Comparison of ENCODE assay signal across 25 mouse cellular contexts in genomic region chrX:102075158-102075557, GRCm38 (mm10). TPM values are rescaled to one million over a fixed set of nuclear protein-coding genes. Genes with fewer than 3 reads are reported as not detected.
DNase-seq lines count a peak whose midpoint lies in the region; ATAC-seq and TF ChIP-seq lines count a peak whose summit lies in the region.
"Had no signal": no experiment of that assay in that cellular context is flagged by ENCODE, and none has a peak within 500 bp of the region (broad histone marks: within the 10 kb centered on the region; RNA-seq: fewer than 3 reads in every experiment).

No protein-coding gene starts in this region.

- peaks cover 22% of the 10 kb centered on the region for H3K36me3 ChIP-seq in hindbrain, embryonic 10.5 days
- H3K36me3 ChIP-seq in hindbrain, embryonic 12.5 days, result no peaks in the 10 kb centered on the region
- H3K36me3 ChIP-seq: intestine, embryonic 15.5 days; neural tube, embryonic 12.5 days had no signal

- no peak for DNase-seq in hindbrain, embryonic 10.5 days (ENCODE audit: low spot score)
- peak; percentile 38 to 44 for DNase-seq in kidney, adult 8-10 months
- DNase-seq in kidney, postnatal 10 days, result peak; percentile 28
- DNase-seq in gastrocnemius, adult 18-20 months (ENCODE audit: low spot score), result no peak
- DNase-seq in lung, postnatal 14 days, result no peak
- DNase-seq: adrenal gland, postnatal 14 days; cerebellum, adult 2 months; cerebellum, postnatal 14 days; gastrocnemius, postnatal 10 days; heart, postnatal 14 days; layer of hippocampus, adult 9-11 months; lung, postnatal 4 days; right cerebral cortex, adult 18-20 months; spleen, adult 18-20 months; thymus, postnatal 14 days had no signal

- no peaks in the 10 kb centered on the region for H3K9me3 ChIP-seq in hindbrain, embryonic 10.5 days
- no peaks in the 10 kb centered on the region for H3K9me3 ChIP-seq in hindbrain, embryonic 12.5 days (replicated peaks)
- H3K9me3 ChIP-seq: intestine, embryonic 15.5 days; limb, embryonic 12.5 days; neural tube, embryonic 12.5 days had no signal

- no peak for ATAC-seq in hindbrain, embryonic 12.5 days (ENCODE audit: low FRiP score)
- ATAC-seq in megakaryocyte progenitor cell, adult 5-6 weeks (replicated peaks; ENCODE audit: poor library complexity), result no peak
- ATAC-seq: forebrain, embryonic 16.5 days; hindbrain, postnatal 0 days; intestine, embryonic 15.5 days; midbrain, embryonic 16.5 days had no signal

- H3K4me3 ChIP-seq in hindbrain, embryonic 10.5 days, result no peak overlapping the region
- no peak overlapping the region for H3K4me3 ChIP-seq in hindbrain, embryonic 12.5 days
- no peak overlapping the region for H3K4me3 ChIP-seq in bone marrow, adult 2 months (replicated peaks; ENCODE audit: control insufficient read depth, low read depth, low read length)
- H3K4me3 ChIP-seq: intestine, embryonic 15.5 days; limb, embryonic 12.5 days; myocyte; neural tube, embryonic 12.5 days had no signal

- 83% methylated on average over 4 of the region's 4 CpGs for WGBS in hindbrain, embryonic 10.5 days
- WGBS in hindbrain, embryonic 12.5 days, result 76% methylated on average over 4 of the region's 4 CpGs
- WGBS in bone marrow, adult 2 months, result 28% methylated on average over 4 of the region's 4 CpGs

- no peak for TF ChIP-seq POLR2A in bone marrow, adult 2 months (IDR thresholded peaks at IDR 0.05; ENCODE audit: borderline replicate concordance, control insufficient read depth, low read depth, low read length)

- TF ChIP-seq CTCF in bone marrow, adult 2 months (IDR thresholded peaks at IDR 0.05; ENCODE audit: control insufficient read depth, insufficient read depth, low read length), result no peak

- H3K27ac ChIP-seq in hindbrain, embryonic 10.5 days, result peak overlapping the region; percentile 70; the same call in 1 of the 2 replicates
- no peak overlapping the region for H3K27ac ChIP-seq in hindbrain, embryonic 12.5 days
- peak overlapping the region; percentile 83 for H3K27ac ChIP-seq in bone marrow, adult 2 months (ENCODE audit: control insufficient read depth, insufficient read depth, low read depth, low read length, poor library complexity)
- H3K27ac ChIP-seq: hindbrain, postnatal 0 days; intestine, embryonic 15.5 days; neural tube, embryonic 12.5 days had no signal

- H3K27me3 ChIP-seq in hindbrain, embryonic 10.5 days (ENCODE audit: insufficient read depth, poor library complexity, severe bottlenecking), result peaks cover 75% of the 10 kb centered on the region
- H3K27me3 ChIP-seq in hindbrain, embryonic 12.5 days, result peaks cover 12% of the 10 kb centered on the region
- H3K27me3 ChIP-seq: intestine, embryonic 15.5 days; neural tube, embryonic 12.5 days had no signal

- no peak overlapping the region for H3K4me2 ChIP-seq in hindbrain, embryonic 12.5 days (replicated peaks)
- H3K4me2 ChIP-seq: intestine, embryonic 15.5 days; limb, embryonic 12.5 days; neural tube, embryonic 12.5 days had no signal

- H3K9ac ChIP-seq in hindbrain, embryonic 12.5 days, result no peak overlapping the region
- H3K9ac ChIP-seq: intestine, embryonic 15.5 days; limb, embryonic 12.5 days; neural tube, embryonic 12.5 days had no signal

- peaks cover 35% of the 10 kb centered on the region for H3K4me1 ChIP-seq in hindbrain, embryonic 10.5 days (replicated peaks)
- H3K4me1 ChIP-seq in hindbrain, embryonic 12.5 days, result peaks cover 11% of the 10 kb centered on the region; the same call in 1 of the 2 replicates
- H3K4me1 ChIP-seq in bone marrow, adult 2 months (ENCODE audit: control insufficient read depth, insufficient read depth, low read length), result peaks cover 2% of the 10 kb centered on the region
- H3K4me1 ChIP-seq: intestine, embryonic 15.5 days had no signal

RNA-seq across cellular contexts. Expression of gene Rtl5, which starts 4.1 kb away (rescaled TPM):
- 2.8 and 3.6 TPM in 2 replicates for polyA plus RNA-seq in hindbrain, embryonic 10.5 days (2016; fragmentation: Nextera tagmentation; extraction: Ambion mirVana)
- polyA plus RNA-seq in hindbrain, embryonic 12.5 days (2016; fragmentation: Nextera tagmentation; extraction: Ambion mirVana), result 4.8 and 5.2 TPM in 2 replicates
- 2.3 and 4.2 TPM in 2 replicates for polyA plus RNA-seq in bone marrow, adult 2 months (2011; ENCODE audit: insufficient read depth, insufficient read length, low replicate concordance, missing spikeins)
- total RNA-seq in gastrocnemius, adult 18-20 months (2021), result under 1 TPM; 0.50 to 0.55 TPM
- 0.59 and 0.76 TPM in 2 replicates for total RNA-seq in megakaryocyte progenitor cell, adult 5-6 weeks (2015)
- total RNA-seq in megakaryocyte progenitor cell, adult 5-6 weeks (2017), result 1.2 and 2.1 TPM in 2 replicates

RNA-seq across cellular contexts. Expression of gene Pin4, which starts 44.1 kb away (rescaled TPM):
- 85.5 and 89.4 TPM in 2 replicates for polyA plus RNA-seq in hindbrain, embryonic 10.5 days (2016; fragmentation: Nextera tagmentation; extraction: Ambion mirVana)
- polyA plus RNA-seq in hindbrain, embryonic 12.5 days (2016; fragmentation: Nextera tagmentation; extraction: Ambion mirVana), result 68.9 and 72.1 TPM in 2 replicates
- 22.4 and 31.1 TPM in 2 replicates for polyA plus RNA-seq in bone marrow, adult 2 months (2011; ENCODE audit: insufficient read depth, insufficient read length, low replicate concordance, missing spikeins)
- total RNA-seq in gastrocnemius, adult 18-20 months (2021), result 10 to 100 TPM; 35.5 to 38.2 TPM
- 54.6 and 65.3 TPM in 2 replicates for total RNA-seq in megakaryocyte progenitor cell, adult 5-6 weeks (2015)
- total RNA-seq in megakaryocyte progenitor cell, adult 5-6 weeks (2017), result 102 and 124 TPM in 2 replicates

Comparison
In these comparisons a context has a peak if more than half of its experiments do, and no peak if none do; other contexts are left out.
1. DNase-seq: peak in kidney, adult 8-10 months (2 of 2) and kidney, postnatal 10 days (single experiment); none in hindbrain, embryonic 10.5 days (single experiment), gastrocnemius, adult 18-20 months (single experiment) and lung, postnatal 14 days (single experiment).